Mouse (Mus musculus) gastrocnemius, adult 2 months (tissue): Measurements from ENCODE around the gene Mrps22. TPM values are rescaled to one million over a fixed set of nuclear protein-coding genes. Genes with fewer than 3 reads are reported as not detected.

Experiments
- DNase-seq: peaks from one replicate; pipeline ENCODE4 v3.0.0; 2022
- H3K27ac ChIP-seq: fragments of 200-600 bp; 2 replicates; pipeline ENCODE4 v1.8.1; 2022; ENCODE audit warnings: mild to moderate bottlenecking
- H3K4me3 ChIP-seq: fragments of 200-600 bp; 2 replicates; pipeline ENCODE4 v1.8.1; 2022; ENCODE audit warnings: mild to moderate bottlenecking, moderate library complexity
- CTCF ChIP-seq: fragments of 200-600 bp; IDR thresholded peaks from 2 replicates; pipeline ENCODE4 v1.8.1; 2022; ENCODE audit warnings: antibody characterized with exemption, mild to moderate bottlenecking, moderate library complexity
- intact Hi-C: fragments of 180-260 bp; cut with DNase I; formaldehyde crosslinking; loops from one replicate; pipeline ENCODE4 v1.15.1; 2025
- total RNA-seq, 2 experiments: library from RNA; stranded (reverse); gene quantifications; 2 replicates each; pipeline ENCODE4 v1.2.3; 2021

The Mrps22 gene
- total RNA-seq, 2 experiments from 2014 or later, result 21.1 to 29.6 TPM

DNA sequence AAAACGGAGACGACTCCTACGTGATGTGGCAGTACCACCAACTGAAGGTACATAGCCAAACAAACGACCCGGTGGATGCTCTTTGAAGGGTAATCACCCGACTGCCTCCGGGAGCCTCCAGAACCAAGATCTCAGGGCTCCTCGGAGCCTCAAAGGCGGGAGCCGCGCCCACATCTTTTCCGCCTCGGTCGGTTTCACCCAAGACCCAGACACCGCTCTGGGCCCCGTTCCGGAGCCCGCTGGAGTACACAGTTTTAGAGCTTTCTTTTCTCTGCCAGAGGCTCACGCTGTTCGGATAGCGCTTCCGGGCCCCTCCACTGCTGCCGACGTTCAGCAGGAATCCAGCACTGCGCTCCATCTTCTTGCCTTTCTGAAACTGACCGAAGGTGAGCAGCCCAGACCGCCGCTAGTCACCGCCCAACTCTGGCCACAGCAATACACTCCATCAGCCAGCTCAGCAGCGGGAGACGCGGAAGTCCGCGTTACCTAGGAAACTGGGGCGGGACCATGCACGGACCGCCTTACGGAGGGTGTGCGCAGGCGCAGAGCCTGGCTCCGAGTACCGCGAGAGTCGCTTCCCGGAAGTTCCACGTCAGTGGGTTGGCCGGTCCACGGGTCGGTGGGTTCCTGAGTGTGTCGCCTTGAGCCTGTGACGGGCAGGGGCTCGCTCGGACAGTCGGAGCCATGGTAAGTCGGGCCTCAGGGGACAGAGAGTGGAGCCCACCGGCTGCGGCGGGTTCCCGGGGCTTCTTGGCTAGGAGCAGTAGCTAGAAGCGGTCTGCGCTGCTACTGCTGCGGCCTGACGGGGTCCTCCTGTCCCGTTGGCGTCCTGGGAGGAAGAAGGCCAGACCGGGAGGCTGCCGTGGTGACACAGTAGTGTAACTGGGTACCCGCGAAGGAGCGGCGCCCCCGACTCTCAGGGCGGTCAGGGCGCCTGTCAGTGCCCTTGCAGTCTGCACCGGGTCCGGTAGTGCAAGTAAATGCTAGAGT is 38.0 kb downstream of the Mrps22 start, which contains the start of gene Copb2:
TSS of gene Copb2 (plus strand) at position 585 of the 990 bp plus-strand sequence.
- intact Hi-C loops, result loop anchor here (2.0 kb wide), 1 partner anchor 37 kb away; the partner anchor contains the start of gene Mrps22
- no peak for TF ChIP-seq CTCF
- peak within 1 kb of the TSS; percentile 96 for H3K27ac ChIP-seq
- H3K4me3 ChIP-seq, result peak within 1 kb of the TSS; percentile 75
- DNase-seq, result peak; percentile 99

DNA sequence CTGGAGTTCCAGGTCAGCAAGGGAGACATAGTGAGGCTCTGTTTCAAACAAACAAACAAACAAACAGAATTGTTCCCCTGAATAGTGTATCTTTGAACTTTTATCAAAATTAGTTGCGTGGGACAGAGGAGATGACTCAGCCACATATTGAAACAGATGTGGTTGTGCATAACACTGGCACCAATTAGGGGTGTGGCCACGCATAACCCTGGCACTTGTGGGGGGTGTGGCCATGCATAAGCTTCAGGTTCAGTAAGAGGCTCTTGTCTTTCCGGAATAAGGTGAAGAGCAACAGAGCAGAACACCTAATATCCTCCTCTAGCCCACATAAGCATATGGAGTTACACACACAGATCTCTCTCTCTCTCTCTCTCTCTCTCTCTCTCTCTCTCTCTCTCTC is 57.4 kb downstream of the Mrps22 start:
- TF ChIP-seq CTCF, result no peak
- intact Hi-C loops, result no loop called here

More for the DNA sequence above, 57.4 kb downstream of the Mrps22 start:
- Histone ChIP-seq H3K4me3 (no peak overlapping the region), H3K27ac (no peak overlapping the region)
- DNase-seq, result no peak

Other genes starting within 250 kb of the Mrps22 start
- gene Rbp1, start 178.7 kb downstream of the Mrps22 start, total RNA-seq, result 1 to 10 TPM; 1.3 to 2.7 TPM
- not detected for gene Rbp2, start 115.5 kb downstream of the Mrps22 start, total RNA-seq
- 10 to 100 TPM; 71.4 to 72.2 TPM for gene Copb2, start 37.9 kb downstream of the Mrps22 start, total RNA-seq
- gene Prr23a1, start 240.8 kb upstream of the Mrps22 start, total RNA-seq, result not detected